Mouse (Mus musculus) heart, postnatal 14 days (tissue): ENCODE data around the gene Mmadhc. TPM values are rescaled to one million over a fixed set of nuclear protein-coding genes. Genes with fewer than 3 reads are reported as not detected.

Source experiments
- DNase-seq, 2 experiments: peaks; one replicate each; pipeline ENCODE4 v3.0.0; 2021 to 2022
- intact Hi-C: fragments of 180-260 bp; cut with DNase I; formaldehyde crosslinking; loops from one replicate; pipeline ENCODE4 v1.15.1; 2025
- long read RNA-seq, 2 experiments: library from polyadenylated mRNA; stranded (forward); transcript quantifications; one replicate each; pipeline ENCODE4 v2.0.0; 2021
- total RNA-seq, 2 experiments: library from RNA; stranded (reverse); gene quantifications; 2 replicates each; pipeline ENCODE4 v1.2.3; 2021

Mmadhc gene
- total RNA-seq, result 100 to 1,000 TPM; 149 to 158 TPM
- long read RNA-seq, experiment 1, transcript Mmadhc-201 (8 exons, 1,342 nt), result major isoform, 77 of 163 reads
- long read RNA-seq, experiment 1, partial matches to known transcripts, result 61 of 163 reads
- long read RNA-seq, experiment 1, other reads (novel, unspliced or antisense), result 24 of 163 reads
- long read RNA-seq, experiment 2, transcript Mmadhc-201 (8 exons, 1,342 nt), result major isoform, 70 of 130 reads
- long read RNA-seq, experiment 2, partial matches to known transcripts, result 47 of 130 reads
- long read RNA-seq, experiment 2, other reads (novel, unspliced or antisense), result 12 of 130 reads

- peak; percentile 92 to 93 for DNase-seq
- intact Hi-C loops, result no loop called here
Observed at GRCm38 (mm10) chr2:50296109-50296986, at the start of gene Mmadhc. Gene Mmadhc (minus strand): TSS chr2:50296801.

GRCm38 (mm10) chr2:50343598-50343997, 47.0 kb upstream of the Mmadhc start:
- intact Hi-C loops, result no loop called here
- no peak for DNase-seq

DNA sequence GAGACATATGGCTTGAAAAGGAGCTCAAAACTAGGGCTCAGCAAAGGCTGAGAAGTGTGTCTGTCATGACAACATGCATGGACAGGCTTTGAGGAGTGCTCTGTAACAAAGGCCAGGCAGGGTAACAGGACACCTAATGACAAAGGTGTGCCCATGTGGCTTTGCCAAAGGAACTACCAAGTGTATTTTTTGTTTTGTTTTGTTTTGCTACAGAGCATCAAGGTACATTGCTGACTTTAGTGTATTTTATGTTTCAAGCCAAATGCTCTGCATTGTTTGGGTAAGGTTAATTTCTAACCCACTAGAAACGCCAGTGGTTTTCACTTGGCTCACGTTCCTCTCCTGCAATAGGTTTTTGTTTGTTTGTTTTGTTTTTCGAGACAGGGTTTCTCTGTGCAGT, 42.5 kb upstream of the Mmadhc start:
- no peak for DNase-seq
- intact Hi-C loops, result no loop called here

DNA sequence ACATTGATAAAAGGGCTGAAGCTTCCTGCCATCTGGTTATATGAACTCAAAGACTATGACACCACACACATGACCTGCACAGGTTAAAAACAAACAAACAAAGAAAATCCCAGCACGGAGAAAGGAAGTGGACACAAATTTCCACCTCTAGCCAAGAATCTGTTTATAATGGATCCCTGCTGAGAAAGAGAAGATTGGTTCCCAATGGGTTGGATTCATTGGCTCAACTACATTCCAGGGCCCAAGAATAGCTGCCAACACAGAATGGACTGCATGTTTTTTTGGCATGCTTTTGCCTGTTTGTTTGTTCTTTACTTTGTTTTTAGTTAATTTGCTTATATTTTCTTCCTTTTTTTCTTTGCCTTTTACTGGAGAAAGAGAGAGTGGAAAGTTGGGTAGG, 41.0 kb upstream of the Mmadhc start:
- DNase-seq, result no peak
- intact Hi-C loops, result no loop called here

DNA sequence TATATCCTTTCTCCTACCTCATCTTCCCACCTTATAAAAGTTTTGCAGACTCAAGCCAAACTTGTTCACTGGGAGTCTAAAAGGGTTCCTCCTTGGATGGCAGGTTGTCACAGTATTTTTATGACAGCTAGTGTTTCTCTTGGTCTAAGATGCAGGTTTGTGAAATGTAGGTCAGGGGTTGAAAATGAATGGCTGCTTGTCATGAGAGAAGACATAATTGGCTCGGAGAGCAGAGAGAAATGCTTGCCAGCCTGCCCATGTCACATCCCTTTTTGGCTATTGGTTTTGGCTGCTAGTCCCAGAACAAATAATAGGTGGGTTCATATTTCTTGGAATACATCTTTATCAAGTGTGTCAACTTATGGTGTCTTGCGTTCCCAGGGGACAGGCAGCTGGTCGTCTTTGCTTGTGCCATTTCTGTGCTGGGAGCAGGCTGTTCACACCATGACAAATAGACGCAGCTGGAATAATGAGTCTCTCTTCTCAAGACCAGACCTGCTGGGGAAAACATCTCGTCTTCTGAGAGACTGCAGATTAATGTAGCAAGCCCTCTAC, 35.2 kb upstream of the Mmadhc start:
- peak; percentile 2 to 25 for DNase-seq
- intact Hi-C loops, result no loop called here

- DNase-seq, result no peak
- intact Hi-C loops, result no loop called here
Observed at GRCm38 (mm10) chr2:50328181-50328580, 31.6 kb upstream of the Mmadhc start.

GRCm38 (mm10) chr2:50324799-50325198, 28.2 kb upstream of the Mmadhc start:
- intact Hi-C loops, result no loop called here
- no peak for DNase-seq

DNA sequence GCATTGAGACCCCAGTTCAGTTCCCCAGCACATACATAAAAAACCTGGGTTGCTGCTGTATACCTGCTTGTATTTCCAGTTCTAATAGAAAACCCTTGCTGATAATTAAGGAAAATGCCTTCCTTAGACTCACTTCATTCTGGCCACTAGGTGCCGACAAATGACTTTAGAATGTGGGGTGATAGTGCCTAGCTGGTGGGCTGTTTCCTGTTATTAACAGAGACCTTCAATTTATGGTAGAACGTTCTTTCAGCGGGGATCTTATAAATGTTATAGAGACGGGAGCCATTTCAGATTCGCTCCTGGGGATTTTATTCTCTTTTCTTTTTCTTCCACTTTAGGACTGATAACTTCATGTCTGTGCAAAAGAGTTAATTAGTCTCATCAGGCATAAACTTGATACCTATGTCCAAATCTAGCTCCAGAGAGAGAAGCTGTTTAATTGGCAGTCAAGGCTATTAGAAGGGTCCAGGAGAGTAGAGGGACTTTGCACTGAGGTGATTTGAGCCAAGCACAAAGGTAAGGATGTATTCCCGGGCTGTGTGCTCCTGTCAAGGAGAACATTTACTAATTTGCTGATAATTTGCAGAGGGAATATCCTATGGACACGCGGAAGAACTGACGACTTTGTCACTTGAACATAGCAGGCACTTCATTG, 10.2 kb upstream of the Mmadhc start:
- peak; percentile 33 to 63 for DNase-seq
- intact Hi-C loops, result loop anchor here (2.0 to 10.0 kb wide), 4 partner anchors 841 to 1608 kb away; partner anchors contain the start of gene Rnd3

DNA sequence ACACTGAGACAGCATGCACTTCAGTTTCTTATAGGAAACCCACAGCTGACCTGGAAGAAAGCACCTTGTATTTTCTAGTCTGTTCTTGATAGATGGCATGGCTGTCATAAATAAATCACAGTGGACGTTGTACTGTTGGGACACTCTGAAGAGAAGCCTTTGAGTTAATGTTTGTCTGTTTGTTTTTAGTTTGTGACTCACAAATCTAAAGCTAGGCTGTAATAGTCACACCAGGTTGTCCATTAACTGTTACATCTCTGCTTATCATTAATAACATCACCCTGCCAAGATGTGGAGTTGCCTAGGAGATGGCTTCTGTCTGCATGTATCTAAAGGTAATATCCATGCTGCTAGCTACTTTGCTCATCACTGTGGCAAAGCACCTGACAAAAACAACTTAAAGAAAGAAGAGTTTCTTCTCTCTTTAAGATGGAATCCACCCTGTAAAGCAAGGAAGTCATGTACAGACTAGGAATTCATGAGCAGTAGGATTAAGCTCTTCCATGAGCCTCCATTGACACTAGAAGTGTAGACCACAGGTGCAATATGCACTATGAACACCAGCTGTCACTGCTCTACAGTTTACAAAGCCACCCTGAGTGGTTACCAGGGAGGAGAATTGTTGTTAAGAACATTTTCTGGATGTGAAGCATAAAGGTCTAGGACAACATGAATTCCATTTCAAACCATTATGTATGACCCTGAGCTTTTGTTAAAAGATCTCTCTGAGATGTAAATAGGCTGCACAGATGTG, 8.4 kb upstream of the Mmadhc start:
- no peak for DNase-seq
- intact Hi-C loops, result loop anchor here (5.0 to 10.0 kb wide), 2 partner anchors 842 to 970 kb away; partner anchors contain the start of gene Rnd3

GRCm38 (mm10) chr2:50296987-50297350, 368 bp upstream of the Mmadhc start:
- no peak for DNase-seq
- intact Hi-C loops, result no loop called here

GRCm38 (mm10) chr2:50295562-50295961, 1.0 kb downstream of the Mmadhc start:
- DNase-seq, result no peak
- intact Hi-C loops, result no loop called here

GRCm38 (mm10) chr2:50294084-50294483, 2.5 kb downstream of the Mmadhc start:
- intact Hi-C loops, result no loop called here
- DNase-seq, result no peak

GRCm38 (mm10) chr2:50293572-50293971, 3.0 kb downstream of the Mmadhc start:
- no peak for DNase-seq
- intact Hi-C loops, result no loop called here

GRCm38 (mm10) chr2:50291901-50292300, 4.7 kb downstream of the Mmadhc start:
- DNase-seq, result no peak
- intact Hi-C loops, result no loop called here

DNA sequence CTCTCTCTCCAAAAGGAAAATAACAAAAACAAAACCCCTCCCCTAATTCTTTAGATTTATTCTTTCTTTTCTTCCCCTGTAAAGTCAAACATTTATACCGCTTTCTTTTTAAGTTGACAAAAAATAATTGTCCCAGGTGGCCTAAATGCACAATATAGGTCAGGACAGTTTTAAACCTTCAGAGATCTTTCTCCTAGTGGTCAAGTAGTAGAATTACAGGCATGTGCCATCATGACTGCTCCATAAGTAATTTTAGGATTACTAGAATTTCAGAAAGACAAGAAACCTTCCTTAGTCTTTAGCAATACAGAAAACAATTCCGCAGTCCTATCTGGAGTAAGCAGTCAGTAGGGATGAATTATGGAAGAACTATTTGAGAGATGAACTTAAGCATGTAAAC, 5.8 kb downstream of the Mmadhc start:
- intact Hi-C loops, result no loop called here
- no peak for DNase-seq

DNA sequence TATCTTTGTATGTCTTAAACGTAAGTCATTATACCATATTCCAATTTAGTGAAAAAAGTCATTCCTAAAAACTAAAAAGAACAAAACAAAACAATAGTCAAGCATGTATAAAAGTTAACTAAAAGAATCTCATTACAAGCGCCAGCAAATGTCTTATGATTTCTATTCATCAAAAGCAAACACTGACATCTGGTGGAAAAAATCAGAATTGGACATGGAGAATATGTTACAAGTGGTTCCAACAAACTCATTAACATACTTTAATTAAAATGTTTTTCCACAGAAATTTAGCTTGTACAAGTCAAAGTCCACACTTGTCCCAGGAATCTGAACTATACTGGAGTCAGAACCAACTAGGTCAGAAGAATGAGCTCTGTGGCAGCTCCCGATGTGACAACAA, 11.8 kb downstream of the Mmadhc start:
- no peak for DNase-seq
- intact Hi-C loops, result no loop called here

GRCm38 (mm10) chr2:50284040-50284439, 12.6 kb downstream of the Mmadhc start:
- intact Hi-C loops, result no loop called here
- no peak for DNase-seq

DNA sequence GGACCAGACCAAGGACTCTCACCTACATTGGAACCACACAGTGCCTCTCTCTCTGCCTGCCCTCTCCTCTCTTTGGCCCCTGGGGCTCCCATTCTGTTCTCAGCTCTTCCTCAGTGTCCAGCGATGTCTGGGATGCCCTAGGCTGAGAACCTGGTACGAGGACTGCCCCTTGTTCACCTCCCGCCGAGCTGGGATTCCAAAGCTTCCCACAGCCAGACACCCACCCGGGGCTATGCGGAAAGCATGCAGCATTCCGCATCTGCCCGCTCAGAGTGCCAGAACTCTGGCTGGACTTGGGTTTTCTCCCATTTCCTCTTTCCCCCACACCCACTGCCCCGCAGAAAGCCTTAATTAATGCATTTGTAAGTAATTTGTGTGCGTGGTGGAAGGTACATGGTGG, 19.9 kb downstream of the Mmadhc start:
- DNase-seq, result no peak
- intact Hi-C loops, result no loop called here

DNA sequence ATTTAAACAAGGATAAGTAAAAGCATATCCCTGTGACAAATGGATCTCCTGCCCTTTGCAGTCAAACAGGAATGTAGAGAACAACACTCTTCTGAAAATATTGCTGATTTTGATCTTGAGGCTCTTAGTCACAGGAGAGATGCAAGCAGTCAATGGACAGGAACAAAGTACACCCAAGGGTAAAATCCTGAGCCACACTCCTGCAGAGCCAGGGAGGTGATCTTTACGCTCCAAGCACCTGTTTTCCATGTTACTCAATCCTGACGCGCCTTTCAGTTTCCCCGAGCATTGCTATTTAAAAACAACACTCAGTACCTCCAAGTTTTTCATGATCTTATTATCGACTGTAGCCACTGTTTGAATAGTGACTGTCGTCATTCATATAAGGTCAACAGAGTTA, 23.2 kb downstream of the Mmadhc start:
- intact Hi-C loops, result no loop called here
- DNase-seq, result no peak

- intact Hi-C loops, result loop anchor here (1.0 kb wide), 1 partner anchor 508 kb away; no protein-coding TSS in a partner anchor
- no peak for DNase-seq
Observed at GRCm38 (mm10) chr2:50272165-50272564, 24.4 kb downstream of the Mmadhc start.
